Mouse (Mus musculus): ENCODE data around the gene Zfp1. TPM values are rescaled to one million over a fixed set of nuclear protein-coding genes. Genes with fewer than 3 reads are reported as not detected.
"Not testable (repeated sequence)": the region's sequence is repeated elsewhere in the genome, so short reads cannot be mapped to it uniquely, and the experiment has no call there.

Zfp1 gene
- polyA plus RNA-seq, 1 experiment from 2014 or later: 19.9 TPM

GRCm38 (mm10) chr8:111630105-111630521, 13.1 kb upstream of the Zfp1 start, which contains the start of gene Ldhd:
Ldhd (minus strand) TSS chr8:111630374.
- Histone ChIP-seq H3K9ac (ENCODE audit: low read length) (peak within 1 kb of the TSS; percentile 61), H3K36me3 (ENCODE audit: control insufficient read depth, insufficient read depth, low read length) (no peaks in the 10 kb centered on the region), H3K27ac (ENCODE audit: low read length) (no peak within 1 kb of the TSS), H3K9me3 (ENCODE audit: control insufficient read depth, low read length) (no peaks in the 10 kb centered on the region), H3K27me3 (ENCODE audit: control insufficient read depth, insufficient read depth, low read depth, low read length) (no peaks in the 10 kb centered on the region), H3K4me1 (replicated peaks; ENCODE audit: control insufficient read depth, insufficient read depth, low read length) (peaks cover 3% of the 10 kb centered on the region; the same call in 1 of the 2 replicates), H3K4me3 (ENCODE audit: low read length) (peak within 1 kb of the TSS; percentile 48), H3K4me2 (ENCODE audit: low read depth, low read length) (peak within 1 kb of the TSS; percentile 52)
- ATAC-seq (ENCODE audit: low read depth): peak; percentile 62; the same call in 1 of the 2 replicates
- WGBS: 16% methylated on average over 13 of the region's 13 CpGs

- Histone ChIP-seq H3K36me3 (ENCODE audit: control insufficient read depth, insufficient read depth, low read length) (no peaks in the 10 kb centered on the region), H3K4me3 (ENCODE audit: low read length) (no peak overlapping the region), H3K9ac (ENCODE audit: low read length) (no peak overlapping the region), H3K4me2 (ENCODE audit: low read depth, low read length) (no peak overlapping the region), H3K4me1 (replicated peaks; ENCODE audit: control insufficient read depth, insufficient read depth, low read length) (peaks cover 3% of the 10 kb centered on the region; the same call in 1 of the 2 replicates), H3K27me3 (ENCODE audit: control insufficient read depth, insufficient read depth, low read depth, low read length) (no peaks in the 10 kb centered on the region), H3K27ac (ENCODE audit: low read length) (no peak overlapping the region), H3K9me3 (ENCODE audit: control insufficient read depth, low read length) (no peaks in the 10 kb centered on the region)
- WGBS: 91% methylated on average over 8 of the region's 8 CpGs
- ATAC-seq (ENCODE audit: low read depth): no peak
Observed at GRCm38 (mm10) chr8:111631589-111631988, 11.6 kb upstream of the Zfp1 start.

GRCm38 (mm10) chr8:111632976-111633375, 10.2 kb upstream of the Zfp1 start:
- Histone ChIP-seq H3K27me3 (ENCODE audit: control insufficient read depth, insufficient read depth, low read depth, low read length) (no peaks in the 10 kb centered on the region), H3K27ac (ENCODE audit: low read length) (no peak overlapping the region), H3K4me2 (ENCODE audit: low read depth, low read length) (no peak overlapping the region), H3K4me3 (ENCODE audit: low read length) (no peak overlapping the region), H3K9me3 (ENCODE audit: control insufficient read depth, low read length) (no peaks in the 10 kb centered on the region), H3K36me3 (ENCODE audit: control insufficient read depth, insufficient read depth, low read length) (no peaks in the 10 kb centered on the region), H3K4me1 (replicated peaks; ENCODE audit: control insufficient read depth, insufficient read depth, low read length) (peaks cover 3% of the 10 kb centered on the region; the same call in 1 of the 2 replicates), H3K9ac (ENCODE audit: low read length) (no peak overlapping the region)
- 85% methylated on average over 3 of the region's 3 CpGs for WGBS
- ATAC-seq (ENCODE audit: low read depth): no peak

- no peak overlapping the region for H3K4me3 ChIP-seq (ENCODE audit: low read length)
- no peak overlapping the region for H3K4me2 ChIP-seq (ENCODE audit: low read depth, low read length)
- no peak overlapping the region for H3K27ac ChIP-seq (ENCODE audit: low read length)
- H3K9ac ChIP-seq (ENCODE audit: low read length): no peak overlapping the region
- no peaks in the 10 kb centered on the region for H3K9me3 ChIP-seq (ENCODE audit: control insufficient read depth, low read length)
- H3K36me3 ChIP-seq (ENCODE audit: control insufficient read depth, insufficient read depth, low read length): no peaks in the 10 kb centered on the region
- no peak for ATAC-seq (ENCODE audit: low read depth)
- H3K4me1 ChIP-seq (replicated peaks; ENCODE audit: control insufficient read depth, insufficient read depth, low read length): peaks cover 6% of the 10 kb centered on the region
- H3K27me3 ChIP-seq (ENCODE audit: control insufficient read depth, insufficient read depth, low read depth, low read length): no peaks in the 10 kb centered on the region
Observed at GRCm38 (mm10) chr8:111638086-111638485, 5.1 kb upstream of the Zfp1 start.

GRCm38 (mm10) chr8:111641064-111641463, 2.1 kb upstream of the Zfp1 start:
- Histone ChIP-seq H3K27ac (ENCODE audit: low read length) (no peak overlapping the region), H3K27me3 (ENCODE audit: control insufficient read depth, insufficient read depth, low read depth, low read length) (no peaks in the 10 kb centered on the region), H3K4me3 (ENCODE audit: low read length) (no peak overlapping the region), H3K9me3 (ENCODE audit: control insufficient read depth, low read length) (no peaks in the 10 kb centered on the region), H3K36me3 (ENCODE audit: control insufficient read depth, insufficient read depth, low read length) (no peaks in the 10 kb centered on the region), H3K9ac (ENCODE audit: low read length) (no peak overlapping the region), H3K4me2 (ENCODE audit: low read depth, low read length) (no peak overlapping the region), H3K4me1 (replicated peaks; ENCODE audit: control insufficient read depth, insufficient read depth, low read length) (peaks cover 6% of the 10 kb centered on the region)
- WGBS: 93% methylated on average over 2 of the region's 2 CpGs
- no peak for ATAC-seq (ENCODE audit: low read depth)

- H3K4me2 ChIP-seq (ENCODE audit: low read depth, low read length): peak overlapping the region; percentile 69
- H3K27me3 ChIP-seq (ENCODE audit: control insufficient read depth, insufficient read depth, low read depth, low read length): no peaks in the 10 kb centered on the region
- H3K4me1 ChIP-seq (replicated peaks; ENCODE audit: control insufficient read depth, insufficient read depth, low read length): peaks cover 6% of the 10 kb centered on the region
- ATAC-seq (ENCODE audit: low read depth): no peak
- H3K9me3 ChIP-seq (ENCODE audit: control insufficient read depth, low read length): no peaks in the 10 kb centered on the region
- H3K27ac ChIP-seq (ENCODE audit: low read length): peak overlapping the region; percentile 95; the same call in 1 of the 2 replicates
- no peaks in the 10 kb centered on the region; the same call in 1 of the 2 replicates for H3K36me3 ChIP-seq (ENCODE audit: control insufficient read depth, insufficient read depth, low read length)
- 23% methylated on average over 5 of the region's 5 CpGs for WGBS
- peak overlapping the region; percentile 87 for H3K9ac ChIP-seq (ENCODE audit: low read length)
- peak overlapping the region; percentile 76 for H3K4me3 ChIP-seq (ENCODE audit: low read length)
Observed at GRCm38 (mm10) chr8:111642496-111642895, 705 bp upstream of the Zfp1 start.

GRCm38 (mm10) chr8:111642939-111643263, 300 bp upstream of the Zfp1 start:
- Histone ChIP-seq H3K4me3 (ENCODE audit: low read length) (peak overlapping the region; percentile 76), H3K9me3 (ENCODE audit: control insufficient read depth, low read length) (no peaks in the 10 kb centered on the region), H3K4me2 (ENCODE audit: low read depth, low read length) (peak overlapping the region; percentile 69), H3K36me3 (ENCODE audit: control insufficient read depth, insufficient read depth, low read length) (no peaks in the 10 kb centered on the region; the same call in 1 of the 2 replicates), H3K4me1 (replicated peaks; ENCODE audit: control insufficient read depth, insufficient read depth, low read length) (peaks cover 6% of the 10 kb centered on the region), H3K9ac (ENCODE audit: low read length) (peak overlapping the region; percentile 87), H3K27ac (ENCODE audit: low read length) (peak overlapping the region; percentile 95), H3K27me3 (ENCODE audit: control insufficient read depth, insufficient read depth, low read depth, low read length) (no peaks in the 10 kb centered on the region)
- 7% methylated on average over 5 of the region's 5 CpGs for WGBS
- peak; percentile 23 for ATAC-seq (ENCODE audit: low read depth)

GRCm38 (mm10) chr8:111644286-111645051, 1.3 kb downstream of the Zfp1 start:
- not testable (repeated sequence) for ATAC-seq (ENCODE audit: low read depth); H3K9me3 ChIP-seq (ENCODE audit: control insufficient read depth, low read length); H3K4me1 ChIP-seq (replicated peaks; ENCODE audit: control insufficient read depth, insufficient read depth, low read length); H3K36me3 ChIP-seq (ENCODE audit: control insufficient read depth, insufficient read depth, low read length); H3K27me3 ChIP-seq (ENCODE audit: control insufficient read depth, insufficient read depth, low read depth, low read length)
- WGBS: 43% methylated on average over 12 of the region's 12 CpGs
- Histone ChIP-seq H3K4me2 (ENCODE audit: low read depth, low read length) (peak overlapping the region; percentile 69), H3K27ac (ENCODE audit: low read length) (peak overlapping the region; percentile 95), H3K4me3 (ENCODE audit: low read length) (peak overlapping the region; percentile 76), H3K9ac (ENCODE audit: low read length) (peak overlapping the region; percentile 87)

- Histone ChIP-seq H3K4me2 (ENCODE audit: low read depth, low read length) (no peak overlapping the region), H3K4me3 (ENCODE audit: low read length) (no peak overlapping the region), H3K36me3 (ENCODE audit: control insufficient read depth, insufficient read depth, low read length) (no peaks in the 10 kb centered on the region; the same call in 1 of the 2 replicates), H3K9me3 (ENCODE audit: control insufficient read depth, low read length) (no peaks in the 10 kb centered on the region), H3K27ac (ENCODE audit: low read length) (no peak overlapping the region), H3K27me3 (ENCODE audit: control insufficient read depth, insufficient read depth, low read depth, low read length) (no peaks in the 10 kb centered on the region), H3K9ac (ENCODE audit: low read length) (no peak overlapping the region), H3K4me1 (replicated peaks; ENCODE audit: control insufficient read depth, insufficient read depth, low read length) (peaks cover 6% of the 10 kb centered on the region)
- no peak for ATAC-seq (ENCODE audit: low read depth)
- WGBS: 95% methylated on average over 8 of the region's 8 CpGs
Observed at GRCm38 (mm10) chr8:111645715-111646114, 2.5 kb downstream of the Zfp1 start.
